32 mouse cellular contexts compared by ENCODE assay signal in genomic region chr7:133909833-133910375, GRCm38 (mm10).
A peak's percentile ranks its signal among the peaks of the same experiment; 100 is the strongest.
DNase-seq lines count a peak whose midpoint lies in the region; ATAC-seq lines count a peak whose summit lies in the region.
"Had no signal": no experiment of that assay in that cellular context is flagged by ENCODE, and none has a peak within 500 bp of the region (broad histone marks: within the 10 kb centered on the region; RNA-seq: fewer than 3 reads in every experiment).

No protein-coding gene starts in this region.

- H3K4me2 ChIP-seq in kidney, embryonic 14.5 days (replicated peaks; ENCODE audit: low read depth, low read length), result no peak overlapping the region
- H3K4me2 ChIP-seq: heart, embryonic 13.5 days; hindbrain, embryonic 15.5 days; limb, embryonic 15.5 days; liver, embryonic 13.5 days had no signal

- no peaks in the 10 kb centered on the region for H3K36me3 ChIP-seq in kidney, embryonic 14.5 days (ENCODE audit: control insufficient read depth, insufficient read depth, low read length)
- H3K36me3 ChIP-seq: hindbrain, embryonic 10.5 days; hindbrain, embryonic 15.5 days; limb, embryonic 10.5 days; limb, embryonic 15.5 days; liver, embryonic 13.5 days had no signal

- no peak overlapping the region for H3K27ac ChIP-seq in kidney, embryonic 14.5 days (ENCODE audit: low read depth, low read length)
- H3K27ac ChIP-seq: gastrocnemius, adult 2 months; heart, adult 2 months; heart, embryonic 13.5 days; hindbrain, embryonic 10.5 days; hindbrain, embryonic 15.5 days; limb, embryonic 10.5 days; limb, embryonic 15.5 days; liver, embryonic 13.5 days; macrophage; stomach, postnatal 0 days had no signal

- no peak overlapping the region for H3K9ac ChIP-seq in kidney, embryonic 14.5 days (ENCODE audit: low read depth, low read length)
- H3K9ac ChIP-seq: heart, embryonic 13.5 days; hindbrain, embryonic 15.5 days; limb, embryonic 15.5 days; liver, embryonic 13.5 days had no signal

- H3K4me3 ChIP-seq in kidney, embryonic 14.5 days (ENCODE audit: low read length), result no peak overlapping the region
- H3K4me3 ChIP-seq: gastrocnemius, adult 2 months; heart, adult 2 months; heart, embryonic 13.5 days; hindbrain, embryonic 10.5 days; hindbrain, embryonic 15.5 days; limb, embryonic 10.5 days; limb, embryonic 15.5 days; liver, embryonic 13.5 days had no signal

- peak; percentile 44 to 60 for DNase-seq in adrenal gland, adult (ENCODE audit: inconsistent age in 2 of 2, low spot score in 1 of 2)
- DNase-seq in adrenal gland, postnatal 14 days, result no peak
- no peak for DNase-seq in kidney, postnatal 36 days
- DNase-seq in urinary bladder, postnatal 4 days (ENCODE audit: low spot score in 2 of 2), result peak; percentile 13 to 15
- DNase-seq in urinary bladder, adult 2 months (ENCODE audit: low spot score), result no peak
- no peak for DNase-seq in frontal cortex, adult 2 months (ENCODE audit: extremely low spot score in 1 of 2, low spot score in 1 of 2)
- DNase-seq in thymus, postnatal 14 days, result no peak
- DNase-seq: adrenal gland, adult 8-10 months; cerebellum, adult 11 months; cerebellum, adult 9-10 months; cerebellum, postnatal 36 days; gastrocnemius, adult 2 months; gastrocnemius, postnatal 36 days; heart, adult 2 months; heart, postnatal 14 days; kidney, adult 8-10 months; liver, embryonic 13.5 days; lung, adult 18-20 months; lung, postnatal 10 days; midbrain, embryonic 14.5 days; right cerebral cortex, postnatal 4 days had no signal

- H3K4me1 ChIP-seq in kidney, embryonic 14.5 days (ENCODE audit: control insufficient read depth, insufficient read depth, low read length), result peaks cover 8% of the 10 kb centered on the region; the same call in 1 of the 2 replicates
- H3K4me1 ChIP-seq: heart, embryonic 13.5 days; hindbrain, embryonic 10.5 days; hindbrain, embryonic 15.5 days; limb, embryonic 10.5 days; limb, embryonic 15.5 days; liver, embryonic 13.5 days had no signal

- ATAC-seq in kidney, embryonic 14.5 days (ENCODE audit: low FRiP score, low TSS enrichment), result 0 out of 2 replicates have a peak, but pooled peaks have one; percentile 35
- ATAC-seq: activated CD4-positive, CD25-positive, alpha-beta regulatory T cell, adult 4 months; forebrain, embryonic 14.5 days; inflammation-experienced regulatory T-cells, adult 6 months had no signal

- WGBS in kidney, embryonic 14.5 days, result 25% methylated on average over 7 of the region's 7 CpGs

- H3K9me3 ChIP-seq in kidney, embryonic 14.5 days (ENCODE audit: control insufficient read depth, low read length), result peaks cover 7% of the 10 kb centered on the region; the same call in 1 of the 2 replicates
- H3K9me3 ChIP-seq: limb, embryonic 10.5 days; limb, embryonic 15.5 days; liver, embryonic 13.5 days had no signal

- no peaks in the 10 kb centered on the region for H3K27me3 ChIP-seq in kidney, embryonic 14.5 days (ENCODE audit: control insufficient read depth, insufficient read depth, low read length)
- H3K27me3 ChIP-seq: heart, embryonic 13.5 days; hindbrain, embryonic 15.5 days; limb, embryonic 15.5 days; liver, embryonic 13.5 days had no signal

Comparison
In these comparisons a context has a peak if more than half of its experiments do, and no peak if none do; other contexts are left out.
1. DNase-seq: peak in adrenal gland, adult (2 of 2) and urinary bladder, postnatal 4 days (2 of 2); none in adrenal gland, postnatal 14 days (single experiment), kidney, postnatal 36 days (0 of 2), urinary bladder, adult 2 months (single experiment), frontal cortex, adult 2 months (0 of 2) and thymus, postnatal 14 days (single experiment).